Mouse (Mus musculus) ES-Bruce4 (cell line): ENCODE results near the gene Olfr330. TPM values are rescaled to one million over a fixed set of nuclear protein-coding genes. Genes with fewer than 3 reads are reported as not detected.
"Not testable (repeated sequence)": the region's sequence is repeated elsewhere in the genome, so short reads cannot be mapped to it uniquely, and the experiment has no call there.

Experiments
- H3K27ac ChIP-seq: 2 replicates; pipeline ENCODE4 v1.5.1; 2012; ENCODE audit warnings: low read length, inconsistent platforms; ENCODE audit not compliant: insufficient read depth
- H3K27me3 ChIP-seq: 2 replicates; pipeline ENCODE4 v1.6.1; 2012; ENCODE audit warnings: mild to moderate bottlenecking, low read length, inconsistent platforms; ENCODE audit not compliant: control insufficient read depth, poor library complexity, insufficient read depth, severe bottlenecking
- H3K36me3 ChIP-seq: 2 replicates; pipeline ENCODE4 v1.6.1; 2012; ENCODE audit warnings: inconsistent platforms, mild to moderate bottlenecking, low read length, moderate library complexity; ENCODE audit not compliant: control insufficient read depth, poor library complexity, insufficient read depth, severe bottlenecking
- H3K4me1 ChIP-seq: one replicate; pipeline ENCODE4 v1.8.1; 2011; ENCODE audit warnings: low read length; ENCODE audit not compliant: control insufficient read depth, insufficient read depth
- H3K4me3 ChIP-seq: 2 replicates; pipeline ENCODE4 v1.5.1; 2011; ENCODE audit warnings: low read depth, mild to moderate bottlenecking, low read length
- H3K9ac ChIP-seq: 2 replicates; pipeline ENCODE4 v1.6.1; 2012; ENCODE audit warnings: low read depth, mild to moderate bottlenecking, inconsistent platforms; ENCODE audit not compliant: poor library complexity, severe bottlenecking
- H3K9me3 ChIP-seq: replicated peaks from 2 replicates; pipeline ENCODE4 v1.6.1; 2012; ENCODE audit warnings: mild to moderate bottlenecking, low read length, inconsistent platforms; ENCODE audit not compliant: control insufficient read depth, poor library complexity, insufficient read depth, severe bottlenecking
- CTCF ChIP-seq: IDR thresholded peaks from one replicate; pipeline ENCODE4 v1.8.1; 2011; ENCODE audit warnings: low read depth, low read length
- EP300 ChIP-seq: IDR thresholded peaks from 2 replicates; pipeline ENCODE4 v1.6.1; 2011; ENCODE audit warnings: low read depth, low read length; ENCODE audit not compliant: insufficient read depth
- POLR2A ChIP-seq: IDR thresholded peaks from one replicate; pipeline ENCODE4 v1.8.1; 2011; ENCODE audit warnings: low read length; ENCODE audit not compliant: insufficient read depth
- polyA plus RNA-seq: library from polyadenylated mRNA; stranded (reverse); fragments of >200 nt; gene quantifications from 2 replicates; pipeline ENCODE4 v1.2.4, GENCODE M21; 2011; ENCODE audit warnings: low read depth; ENCODE audit not compliant: missing spikeins, insufficient read depth, insufficient read length

The Olfr330 gene
- polyA plus RNA-seq: not detected in 2 replicates

DNA sequence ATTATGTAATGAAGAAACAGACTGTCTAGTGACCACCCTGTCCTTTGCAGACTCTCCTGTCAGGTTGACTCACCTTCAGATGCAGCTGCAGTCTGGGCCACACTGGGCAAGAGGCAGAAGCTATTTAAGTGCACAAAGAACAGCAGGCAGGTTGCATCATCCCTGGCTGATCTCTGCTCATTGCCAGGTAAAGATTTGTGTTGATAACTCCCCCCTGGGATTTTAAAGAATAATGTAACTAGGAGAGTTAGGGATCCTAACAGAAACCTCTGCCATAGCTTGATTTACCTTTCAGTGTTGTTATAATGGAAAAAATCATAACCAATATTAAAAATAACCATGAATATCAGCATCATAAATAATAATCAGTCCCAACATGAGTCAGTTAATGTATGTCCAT is at the start of gene Olfr330:
Gene Olfr330 (minus strand): TSS at position 101 of the 400 bp plus-strand sequence.
- H3K9ac ChIP-seq, H3K36me3 ChIP-seq, H3K4me1 ChIP-seq, H3K4me3 ChIP-seq, H3K9me3 ChIP-seq, H3K27me3 ChIP-seq, H3K27ac ChIP-seq: not testable (repeated sequence)

DNA sequence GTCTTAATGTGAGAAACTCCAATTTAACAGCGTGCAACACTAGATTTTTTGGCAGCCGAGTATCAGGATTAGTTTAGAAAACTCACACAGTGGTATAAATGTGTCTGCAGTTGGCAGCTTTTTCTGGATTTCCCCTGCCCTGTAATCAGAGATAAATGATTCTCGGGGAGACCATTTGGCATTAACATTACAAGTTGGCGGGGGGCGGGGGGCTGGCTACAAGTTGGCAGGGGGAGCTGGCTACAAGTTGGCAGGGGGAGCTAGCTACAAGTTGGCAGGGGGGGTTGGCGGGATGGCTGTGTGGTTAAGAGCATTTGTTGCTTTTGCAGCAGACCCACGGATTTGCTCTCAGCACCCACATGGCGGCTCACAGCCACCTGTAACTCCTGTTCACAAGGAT is 44.0 kb upstream of the Olfr330 start:
- no peak overlapping the region for H3K9ac ChIP-seq
- no peaks in the 10 kb centered on the region for H3K36me3 ChIP-seq
- H3K4me1 ChIP-seq: no peaks in the 10 kb centered on the region
- no peaks in the 10 kb centered on the region for H3K9me3 ChIP-seq
- TF ChIP-seq EP300 (no peak), POLR2A (no peak), CTCF (no peak)
- no peaks in the 10 kb centered on the region for H3K27me3 ChIP-seq
- H3K27ac ChIP-seq: no peak overlapping the region
- H3K4me3 ChIP-seq: no peak overlapping the region

DNA sequence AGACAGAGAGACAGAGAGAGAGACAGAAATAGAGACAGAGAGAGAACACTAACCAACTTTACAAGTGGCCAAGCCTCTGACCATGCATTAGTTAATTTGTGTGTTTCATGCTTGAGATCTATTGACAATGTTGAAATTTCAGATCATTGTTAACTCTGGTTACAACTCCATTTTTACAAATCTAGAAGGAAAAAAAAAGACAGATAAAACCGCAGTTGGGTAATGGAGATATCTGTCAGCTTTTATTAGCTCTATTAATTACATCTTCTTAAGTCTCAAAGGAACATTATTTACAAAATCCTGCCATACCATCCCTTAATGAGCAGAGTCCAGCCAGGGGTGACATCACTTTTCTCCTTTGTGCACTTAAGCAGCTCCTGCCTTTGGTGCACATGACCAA is 42.8 kb upstream of the Olfr330 start, which contains the start of gene Olfr325:
Gene Olfr325 (plus strand): TSS at position 301 of the 400 bp plus-strand sequence.
- TF ChIP-seq EP300 (no peak), CTCF (no peak), POLR2A (no peak)
- H3K4me1 ChIP-seq: no peaks in the 10 kb centered on the region

DNA sequence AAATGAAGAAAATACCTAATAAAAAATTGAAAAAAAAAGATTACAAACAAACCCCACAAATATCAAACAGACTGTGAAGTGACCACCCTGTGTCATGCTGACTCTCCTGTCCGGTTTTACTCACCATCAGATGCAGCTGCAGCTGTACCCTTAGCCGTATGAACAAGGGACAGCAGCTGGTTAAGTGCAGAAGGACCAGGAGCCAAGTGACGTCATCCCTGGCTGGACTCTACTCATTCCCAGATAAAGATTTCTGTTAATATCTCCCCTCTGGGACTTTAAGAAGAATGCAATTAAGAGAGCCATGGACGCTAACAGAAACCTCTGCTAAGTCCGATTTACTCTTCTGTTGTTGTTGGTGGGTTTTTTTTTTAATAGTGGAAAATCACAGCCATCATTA is 35.8 kb upstream of the Olfr330 start, which contains the start of gene Olfr224:
Gene Olfr224 (minus strand): TSS at position 149 of the 400 bp plus-strand sequence.
- H3K27me3 ChIP-seq: no peaks in the 10 kb centered on the region
- no peak within 1 kb of the TSS for H3K9ac ChIP-seq
- no peaks in the 10 kb centered on the region for H3K36me3 ChIP-seq
- no peak for TF ChIP-seq EP300
- TF ChIP-seq POLR2A: no peak
- TF ChIP-seq CTCF: no peak
- H3K4me3 ChIP-seq: no peak within 1 kb of the TSS
- H3K27ac ChIP-seq: no peak within 1 kb of the TSS
- H3K9me3 ChIP-seq: no peaks in the 10 kb centered on the region
- H3K4me1 ChIP-seq: no peaks in the 10 kb centered on the region

More for the DNA sequence above, 42.8 kb upstream of the Olfr330 start, which contains the start of gene Olfr325:
- Histone ChIP-seq H3K27me3 (no peaks in the 10 kb centered on the region), H3K27ac (no peak within 1 kb of the TSS), H3K4me3 (no peak within 1 kb of the TSS), H3K36me3 (no peaks in the 10 kb centered on the region), H3K9ac (no peak within 1 kb of the TSS), H3K9me3 (no peaks in the 10 kb centered on the region)

DNA sequence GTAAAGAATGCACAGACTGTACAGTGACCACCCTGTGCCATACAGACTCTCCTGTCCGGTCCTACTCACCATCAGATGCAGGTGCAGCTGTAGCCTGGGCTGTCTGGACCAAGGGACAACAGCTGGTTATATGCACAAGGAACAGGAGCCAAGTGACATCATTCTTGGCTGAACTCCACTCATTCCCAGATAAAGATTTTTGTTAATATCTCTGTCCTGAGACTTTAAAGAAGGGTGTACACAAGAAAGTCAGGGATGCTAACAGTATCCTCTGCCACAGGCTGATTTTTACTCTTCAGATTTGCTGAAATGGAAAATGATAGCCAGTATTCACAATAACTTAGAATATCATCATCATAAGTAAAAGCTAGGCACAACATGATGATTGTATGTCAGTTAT is 20.9 kb upstream of the Olfr330 start, which contains the start of gene Olfr328:
Gene Olfr328 (minus strand): TSS at position 101 of the 400 bp plus-strand sequence.
- Histone ChIP-seq H3K27me3 (no peaks in the 10 kb centered on the region), H3K9ac (no peak within 1 kb of the TSS), H3K4me1 (no peaks in the 10 kb centered on the region), H3K27ac (no peak within 1 kb of the TSS), H3K36me3 (no peaks in the 10 kb centered on the region), H3K9me3 (no peaks in the 10 kb centered on the region), H3K4me3 (no peak within 1 kb of the TSS)
- TF ChIP-seq POLR2A (no peak), CTCF (no peak)

DNA sequence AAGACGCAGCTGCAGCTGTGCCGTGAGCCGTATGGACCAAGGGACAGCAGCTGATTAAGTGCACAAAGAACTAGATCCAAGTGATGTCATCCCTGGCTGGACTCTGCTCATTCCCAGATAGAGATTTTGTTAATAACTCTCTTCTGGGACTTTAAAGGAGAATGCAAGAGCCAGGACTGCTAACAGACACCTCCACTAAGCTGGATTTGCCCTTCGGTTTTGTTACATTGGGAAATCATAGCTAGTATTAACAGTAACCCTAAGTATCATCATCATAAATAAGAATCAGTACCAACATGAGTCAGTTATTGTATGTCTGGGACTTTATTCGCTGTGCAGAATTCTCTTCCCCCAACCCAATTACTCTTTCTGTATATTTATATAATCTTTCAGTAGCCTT is 11.7 kb upstream of the Olfr330 start, which contains the start of gene Olfr329-ps:
Gene Olfr329-ps (minus strand): TSS at position 101 of the 400 bp plus-strand sequence.
- TF ChIP-seq CTCF (no peak), EP300 (no peak), POLR2A (no peak)
- H3K9me3 ChIP-seq: no peaks in the 10 kb centered on the region
- no peaks in the 10 kb centered on the region for H3K36me3 ChIP-seq
- no peaks in the 10 kb centered on the region for H3K27me3 ChIP-seq
- H3K27ac ChIP-seq: no peak within 1 kb of the TSS
- H3K9ac ChIP-seq: no peak within 1 kb of the TSS
- H3K4me1 ChIP-seq: no peaks in the 10 kb centered on the region
- no peak within 1 kb of the TSS for H3K4me3 ChIP-seq

DNA sequence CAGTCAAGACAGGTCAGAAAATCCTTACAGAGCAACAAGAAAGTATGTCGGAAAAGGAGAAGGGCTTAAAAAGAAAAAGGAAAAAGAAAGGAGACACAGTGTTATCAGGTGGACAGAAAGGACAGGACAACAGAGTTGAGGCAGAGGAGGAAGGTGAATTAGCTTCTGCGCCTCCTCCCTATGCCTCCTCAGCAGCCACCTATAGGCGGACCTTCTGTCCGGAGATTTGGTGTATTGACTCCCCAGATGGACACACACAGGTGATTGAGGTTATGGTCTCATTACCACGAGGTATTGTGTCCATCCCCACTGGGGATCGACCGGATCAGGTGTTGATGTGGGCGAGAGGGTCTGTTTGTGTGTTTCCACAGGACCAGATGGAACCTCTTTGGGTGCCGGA is 14.9 kb downstream of the Olfr330 start:
- H3K27me3 ChIP-seq, H3K36me3 ChIP-seq, H3K4me1 ChIP-seq, H3K27ac ChIP-seq, H3K4me3 ChIP-seq, H3K9ac ChIP-seq: not testable (repeated sequence)
- H3K9me3 ChIP-seq: peaks cover 15% of the 10 kb centered on the region

DNA sequence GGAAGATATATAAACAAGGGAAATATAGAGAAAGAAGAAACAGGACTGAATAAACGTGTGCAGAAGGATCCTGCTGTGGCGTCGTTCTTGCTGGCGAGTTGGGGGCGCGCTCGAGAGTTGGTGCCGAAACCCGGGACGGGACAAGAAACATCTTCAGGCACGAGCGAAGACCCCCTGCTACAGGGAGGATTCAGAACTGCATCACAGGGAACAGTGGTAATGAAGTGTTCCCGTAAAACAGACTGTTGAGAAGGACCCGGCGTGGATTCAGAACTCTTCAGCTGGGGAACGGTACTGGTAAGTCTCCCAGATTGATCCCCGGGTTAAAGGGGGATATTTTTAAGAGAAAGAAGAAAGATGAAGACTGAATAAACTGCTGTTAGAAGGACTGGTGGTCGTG is 15.7 kb downstream of the Olfr330 start:
- not testable (repeated sequence) for H3K36me3 ChIP-seq, H3K27me3 ChIP-seq, H3K4me3 ChIP-seq, H3K27ac ChIP-seq, H3K4me1 ChIP-seq, H3K9ac ChIP-seq
- peaks cover 15% of the 10 kb centered on the region for H3K9me3 ChIP-seq

DNA sequence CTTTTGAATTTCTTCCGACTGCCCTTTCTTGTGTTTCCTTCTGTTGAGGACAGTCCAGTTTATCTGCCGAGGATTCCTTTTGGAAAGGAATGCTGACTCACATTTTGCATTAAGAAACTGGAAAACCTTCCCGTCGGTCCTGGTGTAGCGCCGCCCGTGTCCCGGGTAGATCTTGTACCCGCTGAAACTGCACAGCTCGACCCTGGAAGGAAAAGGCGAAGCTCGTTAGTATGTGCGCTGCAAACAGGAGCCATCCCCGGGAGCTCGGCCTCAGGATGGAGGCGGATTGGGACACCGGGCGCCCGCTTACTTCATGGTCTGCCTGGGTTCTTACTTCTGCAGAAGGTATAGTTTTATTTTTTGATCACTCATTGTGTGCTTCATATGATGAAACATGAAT is 25.6 kb downstream of the Olfr330 start:
- H3K36me3 ChIP-seq, H3K27me3 ChIP-seq, H3K9me3 ChIP-seq, H3K4me3 ChIP-seq, H3K9ac ChIP-seq, H3K4me1 ChIP-seq, H3K27ac ChIP-seq: not testable (repeated sequence)
